Mouse (Mus musculus) CD4-positive, CD25-positive, alpha-beta regulatory T cell, adult 4 months (primary cell): ENCODE measurements around the gene Eif2s3x. TPM values are rescaled to one million over a fixed set of nuclear protein-coding genes. Genes with fewer than 3 reads are reported as not detected.

Experiments used
- polyA plus RNA-seq, 2 experiments: library from polyadenylated mRNA; unstranded; fragments of 100-300 nt; shearing (Covaris generic); gene quantifications; one replicate each; pipeline ENCODE4 v1.2.1; 2017

Eif2s3x gene
- polyA plus RNA-seq, 2 experiments from 2014 or later: 57.3 to 74.9 TPM

Other genes with a start within 250 kb of the Eif2s3x start
- not detected for gene AU015836, start 244.2 kb downstream of the Eif2s3x start, polyA plus RNA-seq
- gene Zfx, start 89.2 kb downstream of the Eif2s3x start, polyA plus RNA-seq: 10 to 100 TPM; 28.9 to 32.5 TPM
- 1 to 10 TPM; 8.0 to 8.5 TPM for gene Klhl15, start 21.7 kb upstream of the Eif2s3x start, polyA plus RNA-seq
- gene Fam90a1b, start 153.9 kb upstream of the Eif2s3x start, polyA plus RNA-seq: not detected
- 10 to 100 TPM; 11.2 to 14.2 TPM for gene Apoo, start 154.3 kb upstream of the Eif2s3x start, polyA plus RNA-seq